8 mouse cellular contexts compared by ENCODE assay signal in genomic region chr8:124677078-124677477, GRCm38 (mm10). TPM values are rescaled to one million over a fixed set of nuclear protein-coding genes. Genes with fewer than 3 reads are reported as not detected.
DNase-seq lines count a peak whose midpoint lies in the region; ATAC-seq and TF ChIP-seq lines count a peak whose summit lies in the region.

No protein-coding gene starts in this region.

- H3K27ac ChIP-seq in heart, embryonic 16.5 days (ENCODE audit: low read length), result no peak overlapping the region
- H3K27ac ChIP-seq in stomach, postnatal 0 days (replicated peaks), result peak overlapping the region; percentile 61; the same call in 1 of the 2 replicates

- H3K9me3 ChIP-seq in heart, embryonic 16.5 days (replicated peaks; ENCODE audit: control insufficient read depth, low read length), result no peaks in the 10 kb centered on the region
- no peaks in the 10 kb centered on the region for H3K9me3 ChIP-seq in stomach, postnatal 0 days (ENCODE audit: control insufficient read depth, low read length)

- H3K27me3 ChIP-seq in heart, embryonic 16.5 days (ENCODE audit: control insufficient read depth, insufficient read depth, low read length), result no peaks in the 10 kb centered on the region
- no peaks in the 10 kb centered on the region for H3K27me3 ChIP-seq in stomach, postnatal 0 days (ENCODE audit: control insufficient read depth, insufficient read depth, low read length)

- WGBS in heart, embryonic 16.5 days, result 89% methylated on average over 7 of the region's 7 CpGs
- WGBS in stomach, postnatal 0 days, result 83% methylated on average over 7 of the region's 7 CpGs

- peaks cover 14% of the 10 kb centered on the region for H3K36me3 ChIP-seq in heart, embryonic 16.5 days (ENCODE audit: control insufficient read depth, insufficient read depth)
- 0 out of 2 replicates have a peak, but pooled peaks cover 5% of the 10 kb centered on the region for H3K36me3 ChIP-seq in stomach, postnatal 0 days (ENCODE audit: control insufficient read depth, insufficient read depth, low read length)

- no peak for TF ChIP-seq EP300 in stomach, postnatal 0 days (optimal IDR thresholded peaks at IDR 0.05)

- no peak for TF ChIP-seq CTCF in stomach, postnatal 0 days (IDR thresholded peaks at IDR 0.05; ENCODE audit: low read depth)

- DNase-seq in heart, adult 8-10 months (ENCODE audit: low spot score), result no peak
- peak; percentile 46 for DNase-seq in right cerebral cortex, postnatal 4 days
- DNase-seq in right cerebral cortex, postnatal 36 days (ENCODE audit: low spot score in 2 of 2), result no peak
- peak; percentile 44 to 45 for DNase-seq in layer of hippocampus, postnatal 14 days (ENCODE audit: low spot score in 2 of 2)
- no peak for DNase-seq in stomach, postnatal 0 days (ENCODE audit: low spot score)
- DNase-seq in urinary bladder, adult 2 months (ENCODE audit: low spot score), result no peak
- DNase-seq in kidney, adult 9 months, result no peak

- H3K4me1 ChIP-seq in heart, embryonic 16.5 days (ENCODE audit: control insufficient read depth, insufficient read depth, low read length), result 0 out of 2 replicates have a peak, but pooled peaks cover 2% of the 10 kb centered on the region
- no peaks in the 10 kb centered on the region for H3K4me1 ChIP-seq in stomach, postnatal 0 days (replicated peaks; ENCODE audit: control insufficient read depth, insufficient read depth)

- no peak overlapping the region for H3K4me2 ChIP-seq in heart, embryonic 16.5 days (ENCODE audit: low read depth, low read length)
- no peak overlapping the region for H3K4me2 ChIP-seq in stomach, postnatal 0 days (replicated peaks; ENCODE audit: low read depth)

- peak overlapping the region; percentile 22 for H3K9ac ChIP-seq in heart, embryonic 16.5 days (ENCODE audit: low read length)
- peak overlapping the region; percentile 38; the same call in 1 of the 2 replicates for H3K9ac ChIP-seq in stomach, postnatal 0 days (ENCODE audit: low read length)

- ATAC-seq in heart, embryonic 16.5 days (replicated peaks; ENCODE audit: extremely low read depth, insufficient read depth, low FRiP score), result no peak
- ATAC-seq in stomach, postnatal 0 days (ENCODE audit: low FRiP score, low TSS enrichment), result no peak; the same call in 1 of the 2 replicates

- no peak overlapping the region for H3K4me3 ChIP-seq in heart, embryonic 16.5 days (ENCODE audit: low read length)
- H3K4me3 ChIP-seq in stomach, postnatal 0 days (ENCODE audit: low read depth, low read length), result no peak overlapping the region

RNA-seq across cellular contexts. Expression of gene 2310022B05Rik, which starts 13.9 kb away (rescaled TPM):
- 39.3 and 47.7 TPM in 2 replicates for polyA plus RNA-seq in heart, embryonic 16.5 days (2015; fragmentation: Nextera tagmentation; extraction: Ambion mirVana)
- total RNA-seq in heart, adult 8-10 months (2022), result 10 to 100 TPM; 42.8 to 61.1 (median 50.7) TPM
- total RNA-seq in layer of hippocampus, postnatal 14 days (2021), result 10 to 100 TPM; 94.7 to 99.2 TPM
- polyA plus RNA-seq in stomach, postnatal 0 days (2015; fragmentation: Nextera tagmentation; extraction: Ambion mirVana), result 17.9 and 20.0 TPM in 2 replicates
- 42.1 and 45.9 TPM in 2 replicates for polyA plus RNA-seq in urinary bladder, adult 2 months (2012; rRNA removed)

RNA-seq across cellular contexts. Expression of gene Ttc13, which starts 44.7 kb away (rescaled TPM):
- 27.5 and 28.2 TPM in 2 replicates for polyA plus RNA-seq in heart, embryonic 16.5 days (2015; fragmentation: Nextera tagmentation; extraction: Ambion mirVana)
- 10 to 100 TPM; 13.4 to 18.6 (median 14.7) TPM for total RNA-seq in heart, adult 8-10 months (2022)
- 10 to 100 TPM; 51.8 to 54.9 TPM for total RNA-seq in layer of hippocampus, postnatal 14 days (2021)
- 18.7 and 19.7 TPM in 2 replicates for polyA plus RNA-seq in stomach, postnatal 0 days (2015; fragmentation: Nextera tagmentation; extraction: Ambion mirVana)
- polyA plus RNA-seq in urinary bladder, adult 2 months (2012; rRNA removed), result 18.2 and 19.1 TPM in 2 replicates

RNA-seq across cellular contexts. Expression of gene Arv1, which starts 44.9 kb away (rescaled TPM):
- polyA plus RNA-seq in heart, embryonic 16.5 days (2015; fragmentation: Nextera tagmentation; extraction: Ambion mirVana), result 15.8 and 16.0 TPM in 2 replicates
- 1 to 10 TPM; 3.6 to 6.0 (median 3.9) TPM for total RNA-seq in heart, adult 8-10 months (2022)
- total RNA-seq in layer of hippocampus, postnatal 14 days (2021), result 10 to 100 TPM; 11.3 to 13.3 TPM
- polyA plus RNA-seq in stomach, postnatal 0 days (2015; fragmentation: Nextera tagmentation; extraction: Ambion mirVana), result 11.0 and 11.2 TPM in 2 replicates
- polyA plus RNA-seq in urinary bladder, adult 2 months (2012; rRNA removed), result 11.7 and 15.4 TPM in 2 replicates

Comparison
In these comparisons a context has a peak if more than half of its experiments do, and no peak if none do; other contexts are left out.
1. DNase-seq: peak in right cerebral cortex, postnatal 4 days (single experiment) and layer of hippocampus, postnatal 14 days (2 of 2); none in heart, adult 8-10 months (single experiment), right cerebral cortex, postnatal 36 days (0 of 2), stomach, postnatal 0 days (single experiment), urinary bladder, adult 2 months (single experiment) and kidney, adult 9 months (single experiment).